In genomic region chr7:132713483-132714126, GRCm38 (mm10) we compare ENCODE assay signal across 8 mouse cellular contexts.
DNase-seq lines count a peak whose midpoint lies in the region; ATAC-seq lines count a peak whose summit lies in the region.

No protein-coding gene starts in this region.

- H3K27me3 ChIP-seq in intestine, embryonic 16.5 days (replicated peaks; ENCODE audit: control insufficient read depth, insufficient read depth, low read length) = no peaks in the 10 kb centered on the region
- no peaks in the 10 kb centered on the region for H3K27me3 ChIP-seq in liver, embryonic 16.5 days (ENCODE audit: control insufficient read depth, insufficient read depth, low read depth, low read length)

- peak overlapping the region; percentile 86 for H3K27ac ChIP-seq in intestine, embryonic 16.5 days (ENCODE audit: low read length)
- peak overlapping the region; percentile 83 for H3K27ac ChIP-seq in liver, embryonic 16.5 days (ENCODE audit: low read length)

- H3K36me3 ChIP-seq in intestine, embryonic 16.5 days (ENCODE audit: control insufficient read depth, insufficient read depth, low read length) = peaks cover 4% of the 10 kb centered on the region; the same call in 1 of the 2 replicates
- H3K36me3 ChIP-seq in liver, embryonic 16.5 days (ENCODE audit: control insufficient read depth, insufficient read depth) = peaks cover 38% of the 10 kb centered on the region

- no peak overlapping the region for H3K4me3 ChIP-seq in intestine, embryonic 16.5 days (ENCODE audit: low read length)
- no peak overlapping the region for H3K4me3 ChIP-seq in liver, embryonic 16.5 days (ENCODE audit: low read depth, low read length)

- H3K9me3 ChIP-seq in intestine, embryonic 16.5 days (ENCODE audit: control insufficient read depth, low read length) = no peaks in the 10 kb centered on the region
- no peaks in the 10 kb centered on the region for H3K9me3 ChIP-seq in liver, embryonic 16.5 days (replicated peaks; ENCODE audit: control insufficient read depth, low read length)

- peak; percentile 35 to 45 for DNase-seq in spleen, adult 18-20 months
- no peak for DNase-seq in spleen, adult 12 weeks (ENCODE audit: low spot score)
- DNase-seq in spleen, postnatal 36 days (ENCODE audit: low spot score in 2 of 2) = peak; percentile 57 to 63
- no peak for DNase-seq in layer of hippocampus, postnatal 25 days (ENCODE audit: extremely low spot score in 1 of 2, low spot score in 1 of 2)
- DNase-seq in urinary bladder, postnatal 25 days (ENCODE audit: low spot score) = no peak

- peak; percentile 83 for ATAC-seq in granulocyte monocyte progenitor cell, adult 5-6 weeks (replicated peaks; ENCODE audit: poor library complexity, severe bottlenecking)
- no peak for ATAC-seq in intestine, embryonic 16.5 days
- ATAC-seq in liver, embryonic 16.5 days (ENCODE audit: low read depth) = 0 out of 2 replicates have a peak, but pooled peaks have one; percentile 10

- peaks cover 37% of the 10 kb centered on the region for H3K4me1 ChIP-seq in intestine, embryonic 16.5 days (ENCODE audit: control insufficient read depth, insufficient read depth, low read length)
- peaks cover 30% of the 10 kb centered on the region for H3K4me1 ChIP-seq in liver, embryonic 16.5 days (ENCODE audit: control insufficient read depth, low read depth, low read length)

- no peak overlapping the region for H3K4me2 ChIP-seq in intestine, embryonic 16.5 days (ENCODE audit: low read depth, low read length)
- no peak overlapping the region for H3K4me2 ChIP-seq in liver, embryonic 16.5 days (ENCODE audit: low read depth, low read length)

- 58% methylated on average over 8 of the region's 8 CpGs for whole genome bisulfite sequencing in intestine, embryonic 16.5 days
- 47% methylated on average over 8 of the region's 8 CpGs for WGBS in liver, embryonic 16.5 days (ENCODE audit: insufficient replicate concordance)

- no peak overlapping the region for H3K9ac ChIP-seq in intestine, embryonic 16.5 days (ENCODE audit: low read depth, low read length)
- no peak overlapping the region for H3K9ac ChIP-seq in liver, embryonic 16.5 days (ENCODE audit: low read depth, low read length)

Comparison
In these comparisons a context has a peak if more than half of its experiments do, and no peak if none do; other contexts are left out.
1. DNase-seq: peak in spleen, adult 18-20 months (2 of 2) and spleen, postnatal 36 days (2 of 2); none in spleen, adult 12 weeks (single experiment), layer of hippocampus, postnatal 25 days (0 of 2) and urinary bladder, postnatal 25 days (single experiment).